Mouse (Mus musculus): ENCODE data around the gene Lemd2. TPM values are rescaled to one million over a fixed set of nuclear protein-coding genes. Genes with fewer than 3 reads are reported as not detected.

Lemd2 gene
- polyA plus RNA-seq, 1 experiment: 72.1 TPM

DNA sequence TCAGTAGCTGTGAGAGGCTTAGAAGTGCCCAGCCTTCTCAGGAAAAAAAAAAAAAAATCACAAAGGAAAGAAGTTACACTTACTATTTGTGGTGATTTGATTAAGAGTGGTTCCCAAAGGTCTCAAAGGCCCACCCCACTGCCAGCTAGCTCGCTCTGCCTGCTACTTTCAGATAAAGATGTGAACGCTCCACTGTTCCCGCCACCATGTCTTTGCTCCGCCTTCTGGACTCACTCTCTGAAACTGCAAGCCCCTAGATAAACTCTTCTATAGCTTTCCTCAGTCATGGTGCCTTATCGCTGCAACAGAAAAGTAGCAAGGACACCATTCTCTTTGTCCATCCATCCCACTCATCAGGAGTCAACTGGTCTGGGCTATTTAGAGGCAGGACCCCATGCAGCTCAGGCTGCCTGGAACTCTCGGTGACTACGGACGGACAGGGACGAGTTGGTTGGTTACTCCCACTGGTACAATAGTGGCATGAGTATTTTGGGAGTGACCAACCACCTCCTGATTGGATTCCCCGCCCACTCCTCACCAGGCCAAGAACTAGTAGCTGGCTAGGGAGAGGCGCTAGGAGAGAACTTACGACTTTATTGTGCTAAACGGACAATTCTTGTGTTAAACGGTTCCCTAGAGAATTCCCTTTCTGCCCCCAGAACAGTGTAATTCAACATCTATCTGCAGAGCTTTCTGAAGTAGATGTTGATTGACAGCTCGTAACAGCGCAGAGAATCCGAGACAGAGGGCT, 25.7 kb downstream of the Lemd2 start:
- TF ChIP-seq USF1 (IDR thresholded peaks at IDR 0.05; ENCODE audit: low read depth) (no peak), MAX (IDR thresholded peaks at IDR 0.05; ENCODE audit: low read depth) (no peak), CEBPB (IDR thresholded peaks at IDR 0.05; ENCODE audit: insufficient read depth, poor library complexity, severe bottlenecking) (no peak), POLR2A (IDR thresholded peaks at IDR 0.05; ENCODE audit: insufficient read length, low read depth) (no peak), REST (IDR thresholded peaks at IDR 0.05; ENCODE audit: insufficient read depth, insufficient read length) (no peak), TCF3 (IDR thresholded peaks at IDR 0.05; ENCODE audit: insufficient read length, low read depth) (no peak), TCF12 (IDR thresholded peaks at IDR 0.05; ENCODE audit: insufficient read depth, poor library complexity, severe bottlenecking) (no peak), MYOD1 (IDR thresholded peaks at IDR 0.05; ENCODE audit: control insufficient read depth in 1 of 3, insufficient read length in 2 of 3, low read depth in 2 of 3) (no peak)
- H3K4me2 ChIP-seq (ENCODE audit: low read depth): no peak overlapping the region
- no peak overlapping the region for H3K4me3 ChIP-seq
- no peak overlapping the region for H3ac ChIP-seq (ENCODE audit: control insufficient read depth, insufficient read length)
- H3K79me2 ChIP-seq (ENCODE audit: control insufficient read depth, insufficient read depth): no peaks in the 10 kb centered on the region
- H3K36me3 ChIP-seq (ENCODE audit: control insufficient read depth, insufficient read depth): no peaks in the 10 kb centered on the region
- no peaks in the 10 kb centered on the region for H3K27me3 ChIP-seq (ENCODE audit: control insufficient read depth, insufficient read depth, insufficient read length)

- no peaks in the 10 kb centered on the region for H3K79me2 ChIP-seq (ENCODE audit: control insufficient read depth, insufficient read depth)
- TF ChIP-seq E2F4 (IDR thresholded peaks at IDR 0.05; ENCODE audit: insufficient read depth) (no peak), REST (IDR thresholded peaks at IDR 0.05; ENCODE audit: insufficient read depth, insufficient read length) (no peak), MYOG (IDR thresholded peaks at IDR 0.05; ENCODE audit: control insufficient read depth in 1 of 3, insufficient read depth in 1 of 3, insufficient read length in 2 of 3, low read depth in 2 of 3) (no peak), POLR2A (IDR thresholded peaks at IDR 0.05; ENCODE audit: insufficient read length, low read depth) (no peak), CEBPB (IDR thresholded peaks at IDR 0.05; ENCODE audit: insufficient read depth, poor library complexity, severe bottlenecking) (no peak), POLR2AphosphoS2 (IDR thresholded peaks at IDR 0.05; ENCODE audit: insufficient read length, low read depth) (no peak), TCF3 (IDR thresholded peaks at IDR 0.05; ENCODE audit: insufficient read length, low read depth) (no peak), MYOD1 (IDR thresholded peaks at IDR 0.05; ENCODE audit: control insufficient read depth in 1 of 3, insufficient read length in 2 of 3, low read depth in 2 of 3) (no peak), SRF (IDR thresholded peaks at IDR 0.05; ENCODE audit: control insufficient read depth, insufficient read length, low read depth) (no peak), MAX (IDR thresholded peaks at IDR 0.05; ENCODE audit: low read depth) (no peak), USF1 (IDR thresholded peaks at IDR 0.05; ENCODE audit: low read depth) (no peak), TCF12 (IDR thresholded peaks at IDR 0.05; ENCODE audit: insufficient read depth, poor library complexity, severe bottlenecking) (no peak)
- H3K4me3 ChIP-seq: no peak overlapping the region
- no peak overlapping the region for H3K4me2 ChIP-seq (ENCODE audit: low read depth)
- H3K27me3 ChIP-seq (ENCODE audit: control insufficient read depth, insufficient read depth, insufficient read length): no peaks in the 10 kb centered on the region
- no peaks in the 10 kb centered on the region for H3K36me3 ChIP-seq (ENCODE audit: control insufficient read depth, insufficient read depth)
- H3ac ChIP-seq (ENCODE audit: control insufficient read depth, insufficient read length): no peak overlapping the region
Measured at GRCm38 (mm10) chr17:27178019-27178418, 26.2 kb downstream of the Lemd2 start.

GRCm38 (mm10) chr17:27176754-27177153, 27.5 kb downstream of the Lemd2 start:
- no peaks in the 10 kb centered on the region for H3K79me2 ChIP-seq (ENCODE audit: control insufficient read depth, insufficient read depth)
- no peaks in the 10 kb centered on the region for H3K27me3 ChIP-seq (ENCODE audit: control insufficient read depth, insufficient read depth, insufficient read length)
- no peak overlapping the region for H3ac ChIP-seq (ENCODE audit: control insufficient read depth, insufficient read length)
- TF ChIP-seq TCF12 (IDR thresholded peaks at IDR 0.05; ENCODE audit: insufficient read depth, poor library complexity, severe bottlenecking): no peak
- TF ChIP-seq CEBPB (IDR thresholded peaks at IDR 0.05; ENCODE audit: insufficient read depth, poor library complexity, severe bottlenecking): no peak
- TF ChIP-seq MYOD1 (IDR thresholded peaks at IDR 0.05; ENCODE audit: control insufficient read depth in 1 of 3, insufficient read length in 2 of 3, low read depth in 2 of 3): no peak
- TF ChIP-seq E2F4 (IDR thresholded peaks at IDR 0.05; ENCODE audit: insufficient read depth): no peak
- TF ChIP-seq POLR2AphosphoS2 (IDR thresholded peaks at IDR 0.05; ENCODE audit: insufficient read length, low read depth): no peak
- no peak for TF ChIP-seq MAX (IDR thresholded peaks at IDR 0.05; ENCODE audit: low read depth)
- TF ChIP-seq SRF (IDR thresholded peaks at IDR 0.05; ENCODE audit: control insufficient read depth, insufficient read length, low read depth): no peak
- TF ChIP-seq USF1 (IDR thresholded peaks at IDR 0.05; ENCODE audit: low read depth): no peak
- TF ChIP-seq REST (IDR thresholded peaks at IDR 0.05; ENCODE audit: insufficient read depth, insufficient read length): no peak
- no peak for TF ChIP-seq POLR2A (IDR thresholded peaks at IDR 0.05; ENCODE audit: insufficient read length, low read depth)
- TF ChIP-seq MYOG (IDR thresholded peaks at IDR 0.05; ENCODE audit: control insufficient read depth in 1 of 3, insufficient read depth in 1 of 3, insufficient read length in 2 of 3, low read depth in 2 of 3): no peak
- no peak for TF ChIP-seq TCF3 (IDR thresholded peaks at IDR 0.05; ENCODE audit: insufficient read length, low read depth)
- no peaks in the 10 kb centered on the region for H3K36me3 ChIP-seq (ENCODE audit: control insufficient read depth, insufficient read depth)
- H3K4me3 ChIP-seq: no peak overlapping the region
- H3K4me2 ChIP-seq (ENCODE audit: low read depth): no peak overlapping the region

DNA sequence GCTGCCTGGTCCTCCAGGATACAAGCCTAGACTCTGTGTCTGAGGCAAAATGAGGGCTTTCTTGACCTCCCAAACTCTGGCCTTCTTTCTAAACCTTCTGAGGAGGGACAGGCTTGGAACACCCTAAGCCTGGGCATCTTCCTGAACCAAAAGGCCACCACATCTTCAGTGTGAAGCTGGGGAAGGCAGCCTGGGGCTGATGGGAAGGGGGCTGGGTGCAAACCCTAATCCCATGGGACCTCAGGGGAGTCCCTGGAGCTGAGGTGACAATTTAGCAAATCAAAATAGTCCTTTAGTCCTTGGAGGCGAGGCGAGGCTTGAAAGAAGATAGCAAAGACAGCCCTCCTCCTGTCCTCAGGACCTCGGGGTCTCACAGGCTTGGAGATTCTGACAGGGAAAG, 28.0 kb downstream of the Lemd2 start:
- Histone ChIP-seq H3K79me2 (ENCODE audit: control insufficient read depth, insufficient read depth) (no peaks in the 10 kb centered on the region), H3ac (ENCODE audit: control insufficient read depth, insufficient read length) (no peak overlapping the region), H3K27me3 (ENCODE audit: control insufficient read depth, insufficient read depth, insufficient read length) (no peaks in the 10 kb centered on the region), H3K4me2 (ENCODE audit: low read depth) (no peak overlapping the region), H3K4me3 (no peak overlapping the region), H3K36me3 (ENCODE audit: control insufficient read depth, insufficient read depth) (no peaks in the 10 kb centered on the region)
- TF ChIP-seq POLR2A (IDR thresholded peaks at IDR 0.05; ENCODE audit: insufficient read length, low read depth): no peak
- no peak for TF ChIP-seq REST (IDR thresholded peaks at IDR 0.05; ENCODE audit: insufficient read depth, insufficient read length)
- no peak for TF ChIP-seq MYOD1 (IDR thresholded peaks at IDR 0.05; ENCODE audit: control insufficient read depth in 1 of 3, insufficient read length in 2 of 3, low read depth in 2 of 3)
- TF ChIP-seq TCF3 (IDR thresholded peaks at IDR 0.05; ENCODE audit: insufficient read length, low read depth): no peak
- no peak for TF ChIP-seq MYOG (IDR thresholded peaks at IDR 0.05; ENCODE audit: control insufficient read depth in 1 of 3, insufficient read depth in 1 of 3, insufficient read length in 2 of 3, low read depth in 2 of 3)
- no peak for TF ChIP-seq SRF (IDR thresholded peaks at IDR 0.05; ENCODE audit: control insufficient read depth, insufficient read length, low read depth)
- TF ChIP-seq POLR2AphosphoS2 (IDR thresholded peaks at IDR 0.05; ENCODE audit: insufficient read length, low read depth): no peak
- TF ChIP-seq E2F4 (IDR thresholded peaks at IDR 0.05; ENCODE audit: insufficient read depth): no peak
- no peak for TF ChIP-seq TCF12 (IDR thresholded peaks at IDR 0.05; ENCODE audit: insufficient read depth, poor library complexity, severe bottlenecking)
- TF ChIP-seq MAX (IDR thresholded peaks at IDR 0.05; ENCODE audit: low read depth): no peak
- no peak for TF ChIP-seq CEBPB (IDR thresholded peaks at IDR 0.05; ENCODE audit: insufficient read depth, poor library complexity, severe bottlenecking)
- no peak for TF ChIP-seq USF1 (IDR thresholded peaks at IDR 0.05; ENCODE audit: low read depth)
